Mouse (Mus musculus) forebrain, postnatal 0 days (tissue): ENCODE measurements around the gene Ebi3. TPM values are rescaled to one million over a fixed set of nuclear protein-coding genes. Genes with fewer than 3 reads are reported as not detected.

Experiments
- ATAC-seq: fragments of 200-750 bp; cut with Nextera tagmentation; 2 replicates; pipeline ENCODE4 v1.8.0; 2017; ENCODE audit warnings: mild to moderate bottlenecking, moderate library complexity
- DNase-seq: peaks from one replicate; pipeline ENCODE4 v3.0.0-alpha.2; 2015
- H3K27ac ChIP-seq: fragments of 300-500 bp; sonication (generic); 2 replicates; pipeline ENCODE4 v1.5.1; 2014; ENCODE audit warnings: low read depth, mild to moderate bottlenecking, antibody characterized with exemption, low read length, moderate library complexity, mixed read lengths
- H3K27me3 ChIP-seq: fragments of 300-500 bp; sonication (generic); 2 replicates; pipeline ENCODE4 v1.6.1; 2014; ENCODE audit warnings: mild to moderate bottlenecking, low read length, mixed read lengths; ENCODE audit not compliant: insufficient read depth
- H3K36me3 ChIP-seq: fragments of 300-500 bp; sonication (generic); 2 replicates; pipeline ENCODE4 v1.6.1; 2014; ENCODE audit warnings: mild to moderate bottlenecking, moderate library complexity; ENCODE audit not compliant: insufficient read depth
- H3K4me1 ChIP-seq: fragments of 300-500 bp; sonication (generic); 2 replicates; pipeline ENCODE4 v1.6.1; 2014; ENCODE audit warnings: antibody characterized with exemption; ENCODE audit not compliant: insufficient read depth
- H3K4me2 ChIP-seq: fragments of 300-500 bp; sonication (generic); 2 replicates; pipeline ENCODE4 v1.6.1; 2014; ENCODE audit warnings: low read depth, mild to moderate bottlenecking, moderate library complexity
- H3K4me3 ChIP-seq: fragments of 300-500 bp; sonication (generic); 2 replicates; pipeline ENCODE4 v1.5.1; 2014; ENCODE audit warnings: low read depth, low read length, mixed read lengths
- H3K9ac ChIP-seq: fragments of 300-500 bp; sonication (generic); 2 replicates; pipeline ENCODE4 v1.6.1; 2014; ENCODE audit warnings: mild to moderate bottlenecking
- H3K9me3 ChIP-seq: fragments of 300-500 bp; sonication (generic); 2 replicates; pipeline ENCODE4 v1.6.1; 2016; ENCODE audit warnings: low read length
- CTCF ChIP-seq: sonication (generic); IDR thresholded peaks from 2 replicates; pipeline ENCODE4 v1.5.1; 2016; ENCODE audit warnings: antibody characterized with exemption, control low read depth, low read depth
- WGBS: fragments of 180-500 bp; shearing (Covaris S2); extraction: QIAGEN DNeasy Blood & Tissue Kit; methylation state at CpG from one replicate; pipeline ENCODE4 v1.1.7; 2014; 5-methylcytosine and 5-hydroxymethylcytosine counted together
- polyA plus RNA-seq: library from polyadenylated mRNA; unstranded; fragments of >200 nt; fragmentation: Nextera tagmentation; extraction: Ambion mirVana; gene quantifications from 2 replicates; pipeline ENCODE4 v1.2.1, GENCODE M21; 2015
- total RNA-seq: library from RNA; depleted of rRNA; stranded (reverse); fragments of >200 nt; gene quantifications from 2 replicates; pipeline ENCODE4 v1.2.3, GENCODE M21; 2014

The Ebi3 gene
- total and polyA plus RNA-seq, 2 experiments from 2014 or later, result 2.1 to 6.4 TPM

- Histone ChIP-seq H3K27me3 (no peaks in the 10 kb centered on the region), H3K9me3 (no peaks in the 10 kb centered on the region), H3K27ac (no peak overlapping the region), H3K4me3 (no peak overlapping the region), H3K36me3 (no peaks in the 10 kb centered on the region), H3K4me2 (no peak overlapping the region), H3K9ac (no peak overlapping the region), H3K4me1 (peaks cover 6% of the 10 kb centered on the region)
- DNase-seq (no peak), ATAC-seq (no peak)
- TF ChIP-seq CTCF, result no peak
These were observed 399 bp upstream of the Ebi3 start for GRCm38 (mm10) chr17:55952041-55952440.

- Histone ChIP-seq H3K36me3 (no peaks in the 10 kb centered on the region), H3K4me1 (peaks cover 12% of the 10 kb centered on the region), H3K4me2 (no peak overlapping the region), H3K27ac (no peak overlapping the region), H3K9me3 (no peaks in the 10 kb centered on the region), H3K4me3 (no peak overlapping the region), H3K9ac (no peak overlapping the region), H3K27me3 (no peaks in the 10 kb centered on the region)
- no peak for TF ChIP-seq CTCF
- ATAC-seq (no peak), DNase-seq (no peak)
- WGBS, result 79% methylated on average over 6 of the region's 6 CpGs
These were observed 1.3 kb downstream of the Ebi3 start for GRCm38 (mm10) chr17:55953751-55954150.

GRCm38 (mm10) chr17:55954229-55954628, 1.8 kb downstream of the Ebi3 start:
- no peak overlapping the region for H3K9ac ChIP-seq
- DNase-seq, result no peak
- H3K27me3 ChIP-seq, result no peaks in the 10 kb centered on the region
- no peaks in the 10 kb centered on the region for H3K9me3 ChIP-seq
- no peak overlapping the region for H3K27ac ChIP-seq
- H3K4me2 ChIP-seq, result no peak overlapping the region
- no peaks in the 10 kb centered on the region for H3K36me3 ChIP-seq
- peaks cover 12% of the 10 kb centered on the region for H3K4me1 ChIP-seq
- 38% methylated on average over 15 of the region's 16 CpGs for WGBS
- ATAC-seq, result no peak
- no peak for TF ChIP-seq CTCF
- no peak overlapping the region for H3K4me3 ChIP-seq

- peak; percentile 16 for ATAC-seq
- WGBS, result 1% methylated on average over 26 of the region's 26 CpGs
These were observed 3.7 kb downstream of the Ebi3 start for GRCm38 (mm10) chr17:55956129-55956528.

GRCm38 (mm10) chr17:55956591-55956990, 4.2 kb downstream of the Ebi3 start:
- TF ChIP-seq CTCF, result no peak
- H3K27ac ChIP-seq, result no peak overlapping the region
- H3K9ac ChIP-seq, result peak overlapping the region; percentile 44
- WGBS, result 44% methylated on average over 6 of the region's 6 CpGs
- peak overlapping the region; percentile 71 for H3K4me2 ChIP-seq
- H3K4me3 ChIP-seq, result peak overlapping the region; percentile 43
- ATAC-seq (no peak), DNase-seq (no peak)
- H3K9me3 ChIP-seq, result no peaks in the 10 kb centered on the region
- peaks cover 12% of the 10 kb centered on the region for H3K4me1 ChIP-seq
- H3K27me3 ChIP-seq, result no peaks in the 10 kb centered on the region
- peaks cover 6% of the 10 kb centered on the region; the same call in 1 of the 2 replicates for H3K36me3 ChIP-seq

More at GRCm38 (mm10) chr17:55956129-55956528, 3.7 kb downstream of the Ebi3 start:
- Histone ChIP-seq H3K27ac (no peak overlapping the region), H3K9me3 (no peaks in the 10 kb centered on the region), H3K36me3 (0 out of 2 replicates have a peak, but pooled peaks cover 2% of the 10 kb centered on the region), H3K4me1 (peaks cover 12% of the 10 kb centered on the region), H3K4me2 (peak overlapping the region; percentile 71), H3K27me3 (no peaks in the 10 kb centered on the region), H3K9ac (peak overlapping the region; percentile 44), H3K4me3 (peak overlapping the region; percentile 43)
- TF ChIP-seq CTCF, result peak; percentile 16; the same call in 1 of the 2 replicates
- DNase-seq, result peak; percentile 85

- TF ChIP-seq CTCF, result peak; percentile 83
- DNase-seq (peak; percentile 81), ATAC-seq (no peak)
- 18% methylated on average over 9 of the region's 9 CpGs for WGBS
- Histone ChIP-seq H3K27ac (no peak overlapping the region), H3K4me3 (no peak overlapping the region), H3K9me3 (no peaks in the 10 kb centered on the region), H3K4me2 (peak overlapping the region; percentile 71; the same call in 1 of the 2 replicates), H3K27me3 (no peaks in the 10 kb centered on the region), H3K36me3 (peaks cover 12% of the 10 kb centered on the region), H3K9ac (no peak overlapping the region), H3K4me1 (peaks cover 12% of the 10 kb centered on the region)
These were observed 4.7 kb downstream of the Ebi3 start for GRCm38 (mm10) chr17:55957168-55957567.

- Histone ChIP-seq H3K27me3 (no peaks in the 10 kb centered on the region), H3K4me1 (peaks cover 12% of the 10 kb centered on the region), H3K4me3 (peak overlapping the region; percentile 49), H3K36me3 (peaks cover 14% of the 10 kb centered on the region), H3K4me2 (peak overlapping the region; percentile 55), H3K27ac (peak overlapping the region; percentile 93), H3K9me3 (no peaks in the 10 kb centered on the region), H3K9ac (peak overlapping the region; percentile 51)
- ATAC-seq (no peak), DNase-seq (no peak)
- TF ChIP-seq CTCF, result no peak
- 82% methylated on average over 13 of the region's 13 CpGs for WGBS
These were observed 5.5 kb downstream of the Ebi3 start for GRCm38 (mm10) chr17:55957726-55958583.
